Mouse (Mus musculus) liver, embryonic 16.5 days (tissue): ENCODE data around the gene Mertk. TPM values are rescaled to one million over a fixed set of nuclear protein-coding genes. Genes with fewer than 3 reads are reported as not detected.
A peak's percentile ranks its signal among the peaks of the same experiment; 100 is the strongest.

Source experiments
- ATAC-seq: fragments of 200-750 bp; cut with Nextera tagmentation; 2 replicates; pipeline ENCODE4 v1.8.0; 2017; ENCODE audit warnings: low read depth, mild to moderate bottlenecking, moderate number of reproducible peaks, moderate library complexity
- H3K27ac ChIP-seq: fragments of 300-500 bp; sonication (generic); 2 replicates; pipeline ENCODE4 v1.5.1; 2014; ENCODE audit warnings: mild to moderate bottlenecking, low read length
- H3K27me3 ChIP-seq: fragments of 300-500 bp; sonication (generic); 2 replicates; pipeline ENCODE4 v1.6.1; 2014; ENCODE audit warnings: low read depth, low read length, mixed read lengths; ENCODE audit not compliant: control insufficient read depth, insufficient read depth
- H3K36me3 ChIP-seq: fragments of 300-500 bp; sonication (generic); 2 replicates; pipeline ENCODE4 v1.6.1; 2014; ENCODE audit warnings: mild to moderate bottlenecking; ENCODE audit not compliant: control insufficient read depth, insufficient read depth
- H3K4me1 ChIP-seq: fragments of 300-500 bp; sonication (generic); 2 replicates; pipeline ENCODE4 v1.6.1; 2014; ENCODE audit warnings: low read depth, low read length, mixed read lengths; ENCODE audit not compliant: control insufficient read depth
- H3K4me2 ChIP-seq: fragments of 300-500 bp; sonication (generic); 2 replicates; pipeline ENCODE4 v1.6.1; 2014; ENCODE audit warnings: low read depth, low read length, mixed read lengths
- H3K4me3 ChIP-seq: fragments of 300-500 bp; sonication (generic); 2 replicates; pipeline ENCODE4 v1.5.1; 2014; ENCODE audit warnings: low read depth, mild to moderate bottlenecking, low read length
- H3K9ac ChIP-seq: fragments of 300-500 bp; sonication (generic); 2 replicates; pipeline ENCODE4 v1.6.1; 2014; ENCODE audit warnings: low read depth, low read length
- H3K9me3 ChIP-seq: fragments of 300-500 bp; sonication (generic); replicated peaks from 2 replicates; pipeline ENCODE4 v1.6.1; 2016; ENCODE audit warnings: low read length; ENCODE audit not compliant: control insufficient read depth
- WGBS: fragments of 180-500 bp; shearing (Covaris S2); extraction: QIAGEN DNeasy Blood & Tissue Kit; methylation state at CpG from one replicate; pipeline ENCODE4 v1.1.7; 2014; ENCODE audit not compliant: insufficient replicate concordance; 5-methylcytosine and 5-hydroxymethylcytosine counted together
- polyA plus RNA-seq: library from polyadenylated mRNA; unstranded; fragments of >200 nt; fragmentation: Nextera tagmentation; extraction: Ambion mirVana; gene quantifications from 2 replicates; pipeline ENCODE4 v1.2.1, GENCODE M21; 2015

The Mertk gene
- polyA plus RNA-seq, 1 experiment from 2014 or later: 7.4 TPM

GRCm38 (mm10) chr2:128768545-128769247, 69.9 kb downstream of the Mertk start:
- H3K36me3 ChIP-seq: no peaks in the 10 kb centered on the region
- H3K27me3 ChIP-seq: no peaks in the 10 kb centered on the region
- no peak overlapping the region for H3K9ac ChIP-seq
- H3K27ac ChIP-seq: no peak overlapping the region
- no peaks in the 10 kb centered on the region for H3K9me3 ChIP-seq
- H3K4me1 ChIP-seq: no peaks in the 10 kb centered on the region
- no peak for ATAC-seq
- no peak overlapping the region for H3K4me3 ChIP-seq
- no peak overlapping the region for H3K4me2 ChIP-seq
- 59% methylated on average over 4 of the region's 4 CpGs for WGBS

- Histone ChIP-seq H3K9me3 (no peaks in the 10 kb centered on the region), H3K27me3 (no peaks in the 10 kb centered on the region), H3K4me1 (no peaks in the 10 kb centered on the region), H3K4me3 (no peak overlapping the region), H3K4me2 (no peak overlapping the region), H3K36me3 (no peaks in the 10 kb centered on the region), H3K9ac (no peak overlapping the region), H3K27ac (no peak overlapping the region)
- no peak for ATAC-seq
- 65% methylated on average over 6 of the region's 6 CpGs for WGBS
Observed at GRCm38 (mm10) chr2:128770557-128770956, 71.8 kb downstream of the Mertk start.

- Histone ChIP-seq H3K9ac (no peak overlapping the region), H3K4me3 (no peak overlapping the region), H3K27ac (no peak overlapping the region), H3K36me3 (no peaks in the 10 kb centered on the region), H3K4me2 (no peak overlapping the region), H3K4me1 (no peaks in the 10 kb centered on the region), H3K27me3 (no peaks in the 10 kb centered on the region), H3K9me3 (no peaks in the 10 kb centered on the region)
- WGBS: 52% methylated on average over 4 of the region's 4 CpGs
- no peak for ATAC-seq
Observed at GRCm38 (mm10) chr2:128771048-128771447, 72.3 kb downstream of the Mertk start.

GRCm38 (mm10) chr2:128771750-128772338, 73.1 kb downstream of the Mertk start:
- Histone ChIP-seq H3K4me2 (no peak overlapping the region), H3K27ac (no peak overlapping the region), H3K4me3 (no peak overlapping the region), H3K4me1 (no peaks in the 10 kb centered on the region), H3K27me3 (no peaks in the 10 kb centered on the region), H3K36me3 (no peaks in the 10 kb centered on the region), H3K9ac (no peak overlapping the region), H3K9me3 (no peaks in the 10 kb centered on the region)
- no peak for ATAC-seq
- WGBS: 73% methylated on average over 7 of the region's 7 CpGs

GRCm38 (mm10) chr2:128782231-128782630, 83.5 kb downstream of the Mertk start:
- Histone ChIP-seq H3K27ac (no peak overlapping the region), H3K4me1 (no peaks in the 10 kb centered on the region), H3K9me3 (no peaks in the 10 kb centered on the region), H3K9ac (no peak overlapping the region), H3K4me3 (no peak overlapping the region), H3K27me3 (no peaks in the 10 kb centered on the region), H3K4me2 (no peak overlapping the region), H3K36me3 (no peaks in the 10 kb centered on the region)
- ATAC-seq: no peak
- WGBS: 62% methylated on average over 5 of the region's 5 CpGs

GRCm38 (mm10) chr2:128783660-128784345, 85.0 kb downstream of the Mertk start:
- WGBS: 64% methylated on average over 10 of the region's 10 CpGs

GRCm38 (mm10) chr2:128784814-128785213, 86.1 kb downstream of the Mertk start:
- no peak overlapping the region for H3K9ac ChIP-seq
- 66% methylated on average over 7 of the region's 7 CpGs for WGBS
- no peaks in the 10 kb centered on the region for H3K4me1 ChIP-seq
- no peak overlapping the region for H3K4me2 ChIP-seq
- H3K27ac ChIP-seq: no peak overlapping the region
- no peaks in the 10 kb centered on the region for H3K36me3 ChIP-seq
- H3K9me3 ChIP-seq: no peaks in the 10 kb centered on the region
- H3K27me3 ChIP-seq: no peaks in the 10 kb centered on the region
- ATAC-seq: no peak
- no peak overlapping the region for H3K4me3 ChIP-seq

More at GRCm38 (mm10) chr2:128783660-128784345, 85.0 kb downstream of the Mertk start:
- Histone ChIP-seq H3K9me3 (no peaks in the 10 kb centered on the region), H3K27me3 (no peaks in the 10 kb centered on the region), H3K27ac (no peak overlapping the region), H3K36me3 (no peaks in the 10 kb centered on the region), H3K9ac (no peak overlapping the region), H3K4me1 (no peaks in the 10 kb centered on the region), H3K4me2 (no peak overlapping the region), H3K4me3 (no peak overlapping the region)
- no peak for ATAC-seq

- H3K4me2 ChIP-seq: no peak overlapping the region
- no peak for ATAC-seq
- H3K27ac ChIP-seq: no peak overlapping the region
- no peaks in the 10 kb centered on the region for H3K27me3 ChIP-seq
- no peaks in the 10 kb centered on the region for H3K4me1 ChIP-seq
- H3K36me3 ChIP-seq: no peaks in the 10 kb centered on the region
- no peak overlapping the region for H3K4me3 ChIP-seq
- H3K9me3 ChIP-seq: no peaks in the 10 kb centered on the region
- WGBS: 72% methylated on average over 5 of the region's 5 CpGs
- no peak overlapping the region for H3K9ac ChIP-seq
Observed at GRCm38 (mm10) chr2:128786341-128786740, 87.6 kb downstream of the Mertk start.

GRCm38 (mm10) chr2:128786795-128787194, 88.0 kb downstream of the Mertk start:
- Histone ChIP-seq H3K4me1 (no peaks in the 10 kb centered on the region), H3K4me2 (no peak overlapping the region), H3K36me3 (no peaks in the 10 kb centered on the region), H3K9ac (no peak overlapping the region), H3K9me3 (no peaks in the 10 kb centered on the region), H3K27ac (no peak overlapping the region), H3K4me3 (no peak overlapping the region), H3K27me3 (no peaks in the 10 kb centered on the region)
- ATAC-seq: peak; percentile 47; the same call in 1 of the 2 replicates
- WGBS: 44% methylated on average over 1 of the region's 1 CpGs
